ENCODE assay signal across 20 mouse cellular contexts in genomic region chr13:70311226-70312055, GRCm38 (mm10).
A peak's percentile ranks its signal among the peaks of the same experiment; 100 is the strongest.
DNase-seq lines count a peak whose midpoint lies in the region; ATAC-seq and TF ChIP-seq lines count a peak whose summit lies in the region.
"Had no signal": no experiment of that assay in that cellular context is flagged by ENCODE, and none has a peak within 500 bp of the region (broad histone marks: within the 10 kb centered on the region; RNA-seq: fewer than 3 reads in every experiment).

No protein-coding gene starts in this region.

- no peak overlapping the region for H3K4me2 ChIP-seq in embryonic facial prominence, embryonic 14.5 days (ENCODE audit: low read depth, low read length)
- no peak overlapping the region for H3K4me2 ChIP-seq in midbrain, postnatal 0 days (ENCODE audit: low read depth, low read length, poor library complexity, severe bottlenecking)
- H3K4me2 ChIP-seq in midbrain, embryonic 11.5 days: no peak overlapping the region
- H3K4me2 ChIP-seq: embryonic facial prominence, embryonic 13.5 days; heart, embryonic 15.5 days; midbrain, embryonic 12.5 days had no signal

- no peaks in the 10 kb centered on the region for H3K27me3 ChIP-seq in embryonic facial prominence, embryonic 14.5 days (replicated peaks; ENCODE audit: control insufficient read depth, insufficient read depth, low read length)
- H3K27me3 ChIP-seq in embryonic facial prominence, embryonic 10.5 days (replicated peaks; ENCODE audit: low read depth, poor library complexity, severe bottlenecking): no peaks in the 10 kb centered on the region
- no peaks in the 10 kb centered on the region for H3K27me3 ChIP-seq in midbrain, postnatal 0 days (ENCODE audit: insufficient read depth, low read length)
- no peaks in the 10 kb centered on the region for H3K27me3 ChIP-seq in midbrain, embryonic 11.5 days (ENCODE audit: control insufficient read depth, insufficient read depth, low read length)
- H3K27me3 ChIP-seq: CH12.LX; heart, embryonic 15.5 days; midbrain, embryonic 12.5 days had no signal

- no peak overlapping the region for H3K9ac ChIP-seq in embryonic facial prominence, embryonic 14.5 days (ENCODE audit: low read depth, low read length)
- no peak overlapping the region for H3K9ac ChIP-seq in midbrain, postnatal 0 days (replicated peaks; ENCODE audit: low read length, poor library complexity, severe bottlenecking)
- H3K9ac ChIP-seq in midbrain, embryonic 11.5 days (ENCODE audit: low read length): no peak overlapping the region
- H3K9ac ChIP-seq: embryonic facial prominence, embryonic 13.5 days; heart, embryonic 15.5 days; midbrain, embryonic 12.5 days had no signal

- no peaks in the 10 kb centered on the region for H3K4me1 ChIP-seq in embryonic facial prominence, embryonic 14.5 days (ENCODE audit: control insufficient read depth, insufficient read depth, low read length)
- H3K4me1 ChIP-seq in embryonic facial prominence, embryonic 10.5 days: peaks cover 7% of the 10 kb centered on the region
- no peaks in the 10 kb centered on the region for H3K4me1 ChIP-seq in midbrain, postnatal 0 days (ENCODE audit: insufficient read depth, low read length)
- H3K4me1 ChIP-seq in midbrain, embryonic 11.5 days (ENCODE audit: control insufficient read depth, insufficient read depth, low read length): peaks cover 5% of the 10 kb centered on the region
- H3K4me1 ChIP-seq: heart, embryonic 15.5 days had no signal

- no peak overlapping the region for H3K4me3 ChIP-seq in embryonic facial prominence, embryonic 14.5 days (ENCODE audit: low read depth, low read length)
- H3K4me3 ChIP-seq in embryonic facial prominence, embryonic 10.5 days: no peak overlapping the region
- no peak overlapping the region for H3K4me3 ChIP-seq in midbrain, postnatal 0 days (ENCODE audit: low read depth, low read length)
- H3K4me3 ChIP-seq in midbrain, embryonic 11.5 days (ENCODE audit: low read depth, low read length): no peak overlapping the region
- H3K4me3 ChIP-seq: embryonic facial prominence, embryonic 13.5 days; forebrain, embryonic 10.5 days; heart, embryonic 15.5 days; midbrain, embryonic 12.5 days had no signal

- no peak for ATAC-seq in embryonic facial prominence, embryonic 14.5 days (ENCODE audit: low read depth)
- no peak for ATAC-seq in midbrain, postnatal 0 days (ENCODE audit: low FRiP score)
- ATAC-seq in midbrain, embryonic 11.5 days (ENCODE audit: low FRiP score): no peak

- no peak; the same call in 1 of the 2 replicates for TF ChIP-seq CTCF in midbrain, postnatal 0 days (IDR thresholded peaks at IDR 0.05)

- 71% methylated on average over 14 of the region's 14 CpGs for WGBS in embryonic facial prominence, embryonic 14.5 days
- 86% methylated on average over 14 of the region's 14 CpGs for WGBS in embryonic facial prominence, embryonic 10.5 days
- WGBS in midbrain, postnatal 0 days: 50% methylated on average over 14 of the region's 14 CpGs
- WGBS in midbrain, embryonic 11.5 days: 81% methylated on average over 14 of the region's 14 CpGs

- H3K36me3 ChIP-seq in embryonic facial prominence, embryonic 14.5 days (ENCODE audit: control insufficient read depth, insufficient read depth, low read length): no peaks in the 10 kb centered on the region
- H3K36me3 ChIP-seq in embryonic facial prominence, embryonic 10.5 days (replicated peaks): no peaks in the 10 kb centered on the region
- no peaks in the 10 kb centered on the region for H3K36me3 ChIP-seq in midbrain, postnatal 0 days (ENCODE audit: insufficient read depth, low read length)
- no peaks in the 10 kb centered on the region for H3K36me3 ChIP-seq in midbrain, embryonic 11.5 days (ENCODE audit: control insufficient read depth, insufficient read depth, low read length)
- H3K36me3 ChIP-seq: embryonic facial prominence, embryonic 13.5 days; forebrain, embryonic 10.5 days; heart, embryonic 15.5 days; midbrain, embryonic 12.5 days had no signal

- no peaks in the 10 kb centered on the region for H3K9me3 ChIP-seq in embryonic facial prominence, embryonic 14.5 days (ENCODE audit: control insufficient read depth, low read length)
- H3K9me3 ChIP-seq in embryonic facial prominence, embryonic 10.5 days: no peaks in the 10 kb centered on the region
- H3K9me3 ChIP-seq in midbrain, postnatal 0 days (ENCODE audit: low read length): no peaks in the 10 kb centered on the region
- H3K9me3 ChIP-seq in midbrain, embryonic 11.5 days (ENCODE audit: control insufficient read depth, low read length): no peaks in the 10 kb centered on the region
- H3K9me3 ChIP-seq: embryonic facial prominence, embryonic 13.5 days; forebrain, embryonic 10.5 days; heart, embryonic 15.5 days; midbrain, embryonic 12.5 days had no signal

- DNase-seq in embryonic facial prominence, embryonic 14.5 days (ENCODE audit: low spot score): peak; percentile 71
- DNase-seq in embryonic facial prominence, embryonic 10.5 days (ENCODE audit: low spot score): no peak
- DNase-seq in midbrain, postnatal 0 days (ENCODE audit: low spot score): peak; percentile 35
- no peak for DNase-seq in midbrain, embryonic 11.5 days (ENCODE audit: low spot score, missing footprints)
- DNase-seq in neural tube, embryonic 10.5 days (ENCODE audit: extremely low spot score, low spot score): peak; percentile 46
- no peak for DNase-seq in gastrocnemius, postnatal 10 days
- DNase-seq in c-Kit-positive CD71-positive TER-119-positive erythroid progenitor cells, embryonic 14.5 days (ENCODE audit: low spot score): no peak
- DNase-seq: cerebellum, postnatal 25 days; heart, adult 18-20 months; kidney, adult 11 months; lung, adult 18-20 months; lung, postnatal 36 days; right cerebral cortex, postnatal 4 days; thymus, postnatal 14 days had no signal

- no peak overlapping the region for H3K27ac ChIP-seq in embryonic facial prominence, embryonic 14.5 days (replicated peaks; ENCODE audit: low read depth, low read length)
- no peak overlapping the region for H3K27ac ChIP-seq in embryonic facial prominence, embryonic 10.5 days (replicated peaks)
- H3K27ac ChIP-seq in midbrain, postnatal 0 days (ENCODE audit: low read depth, low read length): no peak overlapping the region
- H3K27ac ChIP-seq in midbrain, embryonic 11.5 days (ENCODE audit: low read depth, low read length): no peak overlapping the region
- H3K27ac ChIP-seq: embryonic facial prominence, embryonic 13.5 days; forebrain, embryonic 10.5 days; heart, embryonic 15.5 days; kidney, postnatal 0 days; midbrain, embryonic 12.5 days had no signal

Comparison
In these comparisons a context has a peak if more than half of its experiments do, and no peak if none do; other contexts are left out.
1. DNase-seq: peak in embryonic facial prominence, embryonic 14.5 days (single experiment), midbrain, postnatal 0 days (single experiment) and neural tube, embryonic 10.5 days (single experiment); none in embryonic facial prominence, embryonic 10.5 days (single experiment), midbrain, embryonic 11.5 days (single experiment), gastrocnemius, postnatal 10 days (single experiment) and c-Kit-positive CD71-positive TER-119-positive erythroid progenitor cells, embryonic 14.5 days (single experiment).